Mouse (Mus musculus): ENCODE data around the gene Asf1b. TPM values are rescaled to one million over a fixed set of nuclear protein-coding genes. Genes with fewer than 3 reads are reported as not detected.
A peak's percentile ranks its signal among the peaks of the same experiment; 100 is the strongest.
"Not testable (repeated sequence)": the region's sequence is repeated elsewhere in the genome, so short reads cannot be mapped to it uniquely, and the experiment has no call there.

The Asf1b gene
- total RNA-seq, 2 experiments from 2014 or later: 0.32 to 0.48 TPM

- no peak for DNase-seq
These were observed 8.9 kb downstream of the Asf1b start for GRCm38 (mm10) chr8:83964015-83964765.

- no peak for DNase-seq
These were observed 12.4 kb downstream of the Asf1b start for GRCm38 (mm10) chr8:83967701-83968100.

GRCm38 (mm10) chr8:83971121-83971520 is 15.8 kb downstream of the Asf1b start:
- no peak for DNase-seq

- no peak for DNase-seq
These were observed 16.4 kb downstream of the Asf1b start for GRCm38 (mm10) chr8:83971661-83972060.

GRCm38 (mm10) chr8:83972150-83973120 is 17.1 kb downstream of the Asf1b start, which contains the start of gene Prkaca:
TSS of gene Prkaca (plus strand) at chr8:83972993.
- DNase-seq: peak; percentile 99

- peak in 1 of 2 experiments; percentile 31 for DNase-seq
These were observed 18.1 kb downstream of the Asf1b start for GRCm38 (mm10) chr8:83973161-83974031.

GRCm38 (mm10) chr8:83974521-83974920 is 19.2 kb downstream of the Asf1b start:
- DNase-seq: no peak

- no peak for DNase-seq
These were observed 20.9 kb downstream of the Asf1b start for GRCm38 (mm10) chr8:83976101-83976630.

- no peak for DNase-seq
These were observed 21.6 kb downstream of the Asf1b start for GRCm38 (mm10) chr8:83976779-83977350.

GRCm38 (mm10) chr8:83977646-83978045 is 22.3 kb downstream of the Asf1b start:
- DNase-seq: no peak

GRCm38 (mm10) chr8:83978200-83978599 is 22.9 kb downstream of the Asf1b start:
- no peak for DNase-seq

- no peak for DNase-seq
These were observed 24.9 kb downstream of the Asf1b start for GRCm38 (mm10) chr8:83980250-83980649.

GRCm38 (mm10) chr8:83980845-83981244 is 25.5 kb downstream of the Asf1b start:
- no peak for DNase-seq

GRCm38 (mm10) chr8:83981533-83981932 is 26.2 kb downstream of the Asf1b start:
- DNase-seq: no peak

GRCm38 (mm10) chr8:83982449-83982848 is 27.1 kb downstream of the Asf1b start:
- DNase-seq: no peak

- not testable (repeated sequence) for DNase-seq
These were observed 27.9 kb downstream of the Asf1b start for GRCm38 (mm10) chr8:83983222-83983621.

GRCm38 (mm10) chr8:83989243-83989642 is 33.9 kb downstream of the Asf1b start:
- DNase-seq: no peak

- DNase-seq: no peak
These were observed 34.9 kb downstream of the Asf1b start for GRCm38 (mm10) chr8:83990170-83990569.

GRCm38 (mm10) chr8:83992488-83992887 is 37.2 kb downstream of the Asf1b start:
- DNase-seq: no peak

GRCm38 (mm10) chr8:83994030-83994429 is 38.7 kb downstream of the Asf1b start:
- no peak for DNase-seq

- no peak for DNase-seq
These were observed 40.7 kb downstream of the Asf1b start for GRCm38 (mm10) chr8:83995973-83996372.

Data from layer of hippocampus, postnatal 36 days (tissue).